Mouse (Mus musculus) liver, embryonic 14.5 days (tissue): ENCODE results near the gene Fes.

Experiments
- CTCF ChIP-seq: IDR thresholded peaks from 2 replicates; pipeline ENCODE4 v1.5.1; 2016; ENCODE audit warnings: antibody characterized with exemption, low read depth, control low read depth
- EP300 ChIP-seq: IDR thresholded peaks from 2 replicates; pipeline ENCODE4 v1.6.1; 2016; ENCODE audit warnings: antibody characterized with exemption, low read depth

- TF ChIP-seq CTCF (no peak), EP300 (no peak)
These were observed 38.6 kb upstream of the Fes start for GRCm38 (mm10) chr7:80426363-80426762.
